Mouse (Mus musculus): ENCODE results near the gene Ctbp2. TPM values are rescaled to one million over a fixed set of nuclear protein-coding genes. Genes with fewer than 3 reads are reported as not detected.

Ctbp2 gene
- total RNA-seq, 2 experiments from 2014 or later = 30.1 to 30.6 TPM

- intact Hi-C loops (cut with DNase I) = no loop called here
- Histone ChIP-seq H3K27ac (no peak overlapping the region), H3K4me3 (no peak overlapping the region)
- no peak for TF ChIP-seq CTCF (IDR thresholded peaks at IDR 0.05)
- no peak for DNase-seq (ENCODE audit: extremely low spot score in 1 of 2, low spot score in 2 of 2)
Observed at GRCm38 (mm10) chr7:133139689-133140336, 15.7 kb upstream of the Ctbp2 start.

DNA sequence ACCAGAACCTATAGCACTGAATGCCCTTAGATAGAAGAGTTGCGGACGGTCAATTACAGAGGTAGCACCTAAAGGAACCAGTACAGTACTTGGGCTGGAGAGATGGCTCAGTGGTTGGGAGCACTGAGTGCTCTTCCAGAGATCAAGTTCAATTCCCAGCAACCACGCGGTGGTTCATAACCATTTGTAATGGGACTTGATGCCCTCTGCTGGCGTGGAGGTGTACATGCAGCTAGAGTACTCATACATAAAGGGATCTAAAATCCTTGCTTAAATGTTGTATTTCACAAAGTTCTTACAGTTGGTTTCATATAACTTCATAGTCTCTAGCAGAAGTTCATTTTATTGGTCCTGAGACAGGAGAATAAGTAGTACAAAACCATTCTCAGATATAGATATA is 9.4 kb upstream of the Ctbp2 start:
- TF ChIP-seq CTCF (IDR thresholded peaks at IDR 0.05) = peak; percentile 45
- Histone ChIP-seq H3K27ac (no peak overlapping the region), H3K4me3 (no peak overlapping the region)
- no peak for DNase-seq (ENCODE audit: extremely low spot score in 1 of 2, low spot score in 2 of 2)
- intact Hi-C loops (cut with DNase I) = no loop called here

DNA sequence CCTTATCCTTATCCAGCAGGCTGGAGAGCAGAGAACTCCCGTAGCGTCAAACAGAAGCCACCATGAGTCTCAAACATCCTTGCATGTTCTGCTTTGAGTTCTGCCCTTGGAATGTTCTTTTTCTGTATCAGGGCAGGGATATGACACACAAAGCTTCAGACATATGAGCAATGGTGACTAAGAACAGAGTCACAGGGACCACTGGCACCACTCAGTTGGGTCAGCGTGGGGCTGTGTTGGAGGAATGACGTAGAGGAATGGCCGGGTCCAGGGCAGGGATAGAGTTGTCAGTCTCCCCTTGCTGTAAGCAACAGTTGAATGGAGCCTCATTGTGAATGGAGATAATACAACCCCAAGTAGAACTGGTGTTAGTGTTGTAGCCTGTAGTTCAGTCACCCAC is 8.5 kb upstream of the Ctbp2 start:
- DNase-seq (ENCODE audit: extremely low spot score in 1 of 2, low spot score in 2 of 2) = no peak
- intact Hi-C loops (cut with DNase I) = no loop called here
- TF ChIP-seq CTCF (IDR thresholded peaks at IDR 0.05) = no peak
- Histone ChIP-seq H3K27ac (no peak overlapping the region), H3K4me3 (no peak overlapping the region)

GRCm38 (mm10) chr7:133124701-133125485 is 739 bp upstream of the Ctbp2 start:
- no peak for DNase-seq (ENCODE audit: extremely low spot score in 1 of 2, low spot score in 2 of 2)
- Histone ChIP-seq H3K27ac (no peak overlapping the region; the same call in 1 of the 2 replicates), H3K4me3 (peak overlapping the region; percentile 90)
- intact Hi-C loops (cut with DNase I) = loop anchor here (5.0 kb wide), 1 partner anchor 313 kb away; the partner anchor contains the start of gene Fam53b
- no peak for TF ChIP-seq CTCF (IDR thresholded peaks at IDR 0.05)

DNA sequence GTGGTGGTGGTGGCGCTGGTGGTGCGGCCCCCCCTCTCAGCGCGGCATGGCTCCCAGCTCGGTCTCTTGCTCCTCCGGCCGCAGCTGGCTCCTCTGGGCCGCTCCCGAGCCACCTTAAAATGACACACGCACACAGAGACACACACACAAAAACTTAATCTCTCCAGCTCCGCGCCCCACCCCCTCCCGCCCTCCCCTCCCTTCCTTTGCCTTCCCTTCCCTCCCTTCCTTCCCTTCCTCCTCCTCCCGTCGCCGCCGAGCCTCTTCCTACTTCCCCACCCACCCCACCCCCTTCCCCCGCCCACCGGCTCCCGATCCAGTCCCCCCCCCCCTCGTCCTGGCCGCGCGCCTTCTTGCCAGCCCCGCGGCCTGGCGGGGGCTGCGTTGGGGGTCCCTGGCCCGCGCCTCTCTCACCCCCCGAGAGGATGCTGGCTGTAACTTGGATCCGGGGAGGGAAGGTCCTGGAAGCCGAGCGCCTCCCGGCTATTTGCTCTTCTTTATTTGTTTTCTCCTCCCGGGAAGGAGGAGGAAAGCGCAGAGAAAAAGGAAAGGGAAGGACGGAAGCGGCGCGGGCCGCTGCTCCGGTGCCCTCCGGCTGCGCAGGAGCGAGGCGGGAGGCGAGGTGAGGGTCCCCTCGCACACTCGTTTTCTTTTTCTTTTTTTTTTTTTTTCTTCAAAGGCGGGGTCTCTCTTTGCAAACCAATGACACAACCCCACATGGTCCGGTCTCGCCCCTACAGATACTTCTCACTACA is 733 bp downstream of the Ctbp2 start, which contains the start of gene Fgfr2:
Fgfr2 (minus strand) TSS at position 107 of the 755 bp plus-strand sequence.
- no peak for TF ChIP-seq CTCF (IDR thresholded peaks at IDR 0.05)
- peak within 1 kb of the TSS; percentile 90 for H3K4me3 ChIP-seq
- peak within 1 kb of the TSS; percentile 88 for H3K27ac ChIP-seq
- peak in 1 of 2 experiments; percentile 33 for DNase-seq (ENCODE audit: extremely low spot score in 1 of 2, low spot score in 2 of 2)
- intact Hi-C loops (cut with DNase I) = loop anchor here (2.0 to 5.0 kb wide), 2 partner anchors 311 to 513 kb away; partner anchors contain the start of genes Edrf1 and Fam53b

GRCm38 (mm10) chr7:133122379-133123243 is 1.5 kb downstream of the Ctbp2 start:
- DNase-seq (ENCODE audit: extremely low spot score in 1 of 2, low spot score in 2 of 2) = peak; percentile 34 to 42
- no peak for TF ChIP-seq CTCF (IDR thresholded peaks at IDR 0.05)
- Histone ChIP-seq H3K4me3 (peak overlapping the region; percentile 90), H3K27ac (peak overlapping the region; percentile 88)
- intact Hi-C loops (cut with DNase I) = loop anchor here (2.0 to 5.0 kb wide), 2 partner anchors 310 to 514 kb away; partner anchors contain the start of genes Edrf1 and Fam53b

- peak overlapping the region; percentile 90 for H3K4me3 ChIP-seq
- peak overlapping the region; percentile 88 for H3K27ac ChIP-seq
- intact Hi-C loops (cut with DNase I) = loop anchor here (2.0 to 5.0 kb wide), 2 partner anchors 310 to 515 kb away; partner anchors contain the start of genes Edrf1 and Fam53b
- no peak for TF ChIP-seq CTCF (IDR thresholded peaks at IDR 0.05)
- DNase-seq (ENCODE audit: extremely low spot score in 1 of 2, low spot score in 2 of 2) = peak; percentile 21 to 24
Observed at GRCm38 (mm10) chr7:133121661-133122378, 2.3 kb downstream of the Ctbp2 start.

- Histone ChIP-seq H3K4me3 (peak overlapping the region; percentile 90), H3K27ac (peak overlapping the region; percentile 77; the same call in 1 of the 2 replicates)
- no peak for TF ChIP-seq CTCF (IDR thresholded peaks at IDR 0.05)
- no peak for DNase-seq (ENCODE audit: extremely low spot score in 1 of 2, low spot score in 2 of 2)
- intact Hi-C loops (cut with DNase I) = loop anchor here (5.0 kb wide), 1 partner anchor 309 kb away; the partner anchor contains the start of gene Fam53b
Observed at GRCm38 (mm10) chr7:133121080-133121607, 3.0 kb downstream of the Ctbp2 start.

DNA sequence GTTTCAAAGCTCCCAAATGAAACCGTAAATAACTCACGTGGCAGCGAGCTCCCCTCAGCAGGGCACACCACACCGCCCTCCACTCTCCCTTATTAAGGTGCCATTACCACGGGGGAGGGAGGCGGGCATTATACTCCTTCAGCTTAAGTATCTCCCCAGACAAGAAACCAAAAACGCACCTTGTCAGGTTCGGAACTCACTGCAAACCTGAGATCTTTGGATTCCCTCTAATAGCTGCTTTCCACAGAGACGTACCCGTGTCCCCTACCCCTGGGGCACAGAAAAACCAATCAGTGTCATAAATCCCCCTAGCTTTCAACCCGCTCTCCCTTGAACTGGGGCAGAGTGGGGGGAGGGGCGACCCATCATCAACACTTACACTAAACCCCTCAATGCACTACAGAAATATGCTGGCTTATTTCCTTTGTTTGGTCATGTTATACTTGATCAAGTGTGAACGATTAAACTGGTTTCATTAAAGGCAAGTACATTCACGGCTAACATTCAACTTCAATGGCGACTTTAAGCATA is 3.9 kb downstream of the Ctbp2 start:
- TF ChIP-seq CTCF (IDR thresholded peaks at IDR 0.05) = no peak
- Histone ChIP-seq H3K4me3 (no peak overlapping the region), H3K27ac (no peak overlapping the region)
- intact Hi-C loops (cut with DNase I) = loop anchor here (5.0 kb wide), 1 partner anchor 308 kb away; the partner anchor contains the start of gene Fam53b
- no peak for DNase-seq (ENCODE audit: extremely low spot score in 1 of 2, low spot score in 2 of 2)

DNA sequence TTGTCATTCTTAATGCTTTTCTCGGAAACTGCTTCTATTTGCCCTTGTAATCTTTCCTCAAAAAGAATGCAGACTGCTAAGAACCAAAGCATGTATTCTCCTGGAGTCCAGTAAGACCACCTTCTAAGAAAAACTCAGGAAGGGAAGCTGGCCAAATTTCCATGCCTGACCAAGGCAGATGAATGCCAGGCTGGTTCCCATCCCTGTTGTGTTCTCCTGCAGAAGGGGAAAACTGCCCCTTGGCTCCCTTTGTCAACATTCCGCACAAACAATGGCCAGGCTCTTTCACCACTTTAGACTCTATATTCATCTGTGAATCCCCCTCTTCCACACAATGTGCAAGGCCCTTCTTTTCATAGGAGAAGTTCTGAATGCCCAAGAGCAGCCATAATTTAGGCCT is 6.3 kb downstream of the Ctbp2 start:
- Histone ChIP-seq H3K27ac (no peak overlapping the region), H3K4me3 (no peak overlapping the region)
- no peak for DNase-seq (ENCODE audit: extremely low spot score in 1 of 2, low spot score in 2 of 2)
- intact Hi-C loops (cut with DNase I) = no loop called here
- no peak for TF ChIP-seq CTCF (IDR thresholded peaks at IDR 0.05)
